ENCODE assay signal across 8 mouse cellular contexts in genomic region chr13:113615546-113615941, GRCm38 (mm10). TPM values are rescaled to one million over a fixed set of nuclear protein-coding genes. Genes with fewer than 3 reads are reported as not detected.
DNase-seq lines count a peak whose midpoint lies in the region; ATAC-seq and TF ChIP-seq lines count a peak whose summit lies in the region.

No protein-coding gene starts in this region.

- H3K9ac ChIP-seq in heart, embryonic 11.5 days (ENCODE audit: low read depth, low read length): peak overlapping the region; percentile 94
- no peak overlapping the region; the same call in 1 of the 2 replicates for H3K9ac ChIP-seq in limb, embryonic 11.5 days (ENCODE audit: low read length)

- WGBS in lung, adult 2 months: 3% methylated on average over 10 of the region's 10 CpGs
- 2% methylated on average over 10 of the region's 10 CpGs for WGBS in heart, embryonic 11.5 days (ENCODE audit: insufficient replicate concordance)
- WGBS in limb, embryonic 11.5 days: 4% methylated on average over 10 of the region's 10 CpGs

- H3K36me3 ChIP-seq in heart, embryonic 11.5 days (ENCODE audit: control insufficient read depth, insufficient read depth, low read length): no peaks in the 10 kb centered on the region
- no peaks in the 10 kb centered on the region; the same call in 1 of the 2 replicates for H3K36me3 ChIP-seq in limb, embryonic 11.5 days (ENCODE audit: control insufficient read depth, insufficient read depth, low read length)
- H3K36me3 ChIP-seq in myocyte (ENCODE audit: control insufficient read depth, insufficient read depth): peaks cover 4% of the 10 kb centered on the region

- H3K27me3 ChIP-seq in heart, embryonic 11.5 days (ENCODE audit: control insufficient read depth, insufficient read depth, low read length): no peaks in the 10 kb centered on the region
- no peaks in the 10 kb centered on the region for H3K27me3 ChIP-seq in limb, embryonic 11.5 days (ENCODE audit: control insufficient read depth, insufficient read depth, low read length)
- no peaks in the 10 kb centered on the region for H3K27me3 ChIP-seq in myocyte (ENCODE audit: control insufficient read depth, insufficient read depth, insufficient read length)

- DNase-seq in lung, adult 2 months: no peak
- no peak for DNase-seq in lung, postnatal 14 days
- DNase-seq in brain, embryonic 14.5 days (ENCODE audit: low read depth): peak; percentile 57
- DNase-seq in limb, embryonic 11.5 days (ENCODE audit: low spot score): peak; percentile 63
- no peak for DNase-seq in frontal cortex, postnatal 25 days (ENCODE audit: low spot score in 2 of 2)
- no peak for DNase-seq in urinary bladder, postnatal 25 days (ENCODE audit: low spot score)

- H3K4me3 ChIP-seq in lung, adult 2 months (replicated peaks; ENCODE audit: extremely low read depth, low read depth, low read length): peak overlapping the region; percentile 55
- H3K4me3 ChIP-seq in heart, embryonic 11.5 days (ENCODE audit: low read depth, low read length): peak overlapping the region; percentile 87
- peak overlapping the region; percentile 85 for H3K4me3 ChIP-seq in limb, embryonic 11.5 days (ENCODE audit: low read depth, low read length)
- peak overlapping the region; percentile 96 for H3K4me3 ChIP-seq in myocyte

- H3K4me2 ChIP-seq in heart, embryonic 11.5 days: peak overlapping the region; percentile 92
- peak overlapping the region; percentile 93 for H3K4me2 ChIP-seq in limb, embryonic 11.5 days (ENCODE audit: low read depth, severe bottlenecking)
- H3K4me2 ChIP-seq in myocyte (ENCODE audit: low read depth): peak overlapping the region; percentile 74

- no peaks in the 10 kb centered on the region for H3K9me3 ChIP-seq in heart, embryonic 11.5 days (replicated peaks; ENCODE audit: control insufficient read depth, low read length)
- H3K9me3 ChIP-seq in limb, embryonic 11.5 days (ENCODE audit: control insufficient read depth, low read length): no peaks in the 10 kb centered on the region

- peak overlapping the region; percentile 66 for H3K27ac ChIP-seq in heart, embryonic 11.5 days (ENCODE audit: low read depth, low read length)
- H3K27ac ChIP-seq in limb, embryonic 11.5 days (replicated peaks; ENCODE audit: low read depth, low read length): no peak overlapping the region

- TF ChIP-seq CTCF in lung, adult 2 months (IDR thresholded peaks at IDR 0.05; ENCODE audit: insufficient read depth, low read length): no peak
- TF ChIP-seq CTCF in brain, embryonic 14.5 days (IDR thresholded peaks at IDR 0.05; ENCODE audit: borderline replicate concordance, extremely low read depth, insufficient read depth, insufficient read length): no peak

- peak overlapping the region; percentile 94 for H3ac ChIP-seq in myocyte (ENCODE audit: control insufficient read depth, insufficient read length)

- peaks cover 51% of the 10 kb centered on the region for H3K4me1 ChIP-seq in lung, adult 2 months (ENCODE audit: control insufficient read depth, insufficient read depth, low read length)
- H3K4me1 ChIP-seq in heart, embryonic 11.5 days (ENCODE audit: control insufficient read depth, insufficient read depth, low read length): peaks cover 53% of the 10 kb centered on the region
- peaks cover 46% of the 10 kb centered on the region for H3K4me1 ChIP-seq in limb, embryonic 11.5 days (ENCODE audit: control insufficient read depth, insufficient read depth, low read length)

- TF ChIP-seq POLR2A in lung, adult 2 months (IDR thresholded peaks at IDR 0.05; ENCODE audit: borderline replicate concordance, extremely low read depth, low read depth, low read length): no peak
- no peak for TF ChIP-seq POLR2A in brain, embryonic 14.5 days (IDR thresholded peaks at IDR 0.05; ENCODE audit: borderline replicate concordance, extremely low read depth, insufficient read depth, insufficient read length, poor library complexity, severe bottlenecking)
- no peak for TF ChIP-seq POLR2A in myocyte (IDR thresholded peaks at IDR 0.05; ENCODE audit: insufficient read length, low read depth)

- H3K79me2 ChIP-seq in myocyte (ENCODE audit: control insufficient read depth, insufficient read depth): peaks cover 72% of the 10 kb centered on the region

- ATAC-seq in heart, embryonic 11.5 days (replicated peaks; ENCODE audit: insufficient number of reproducible peaks, low FRiP score, low TSS enrichment): no peak
- ATAC-seq in limb, embryonic 11.5 days (ENCODE audit: insufficient number of reproducible peaks, low FRiP score, low TSS enrichment, low read depth): no peak

TF ChIP-seq in myocyte, 11 proteins besides CTCF, POLR2A, EP300 and RAD21:
- no peak for TF ChIP-seq REST (IDR thresholded peaks at IDR 0.05; ENCODE audit: insufficient read depth, insufficient read length)
- TF ChIP-seq MYOD1 (IDR thresholded peaks at IDR 0.05; ENCODE audit: control insufficient read depth in 1 of 3, insufficient read length in 2 of 3, low read depth in 2 of 3): no peak
- TF ChIP-seq MYOG (IDR thresholded peaks at IDR 0.05; ENCODE audit: control insufficient read depth in 1 of 3, insufficient read depth in 1 of 3, insufficient read length in 2 of 3, low read depth in 2 of 3): no peak
- TF ChIP-seq E2F4 (IDR thresholded peaks at IDR 0.05; ENCODE audit: insufficient read depth): no peak
- no peak for TF ChIP-seq TCF12 (IDR thresholded peaks at IDR 0.05; ENCODE audit: insufficient read depth, poor library complexity, severe bottlenecking)
- TF ChIP-seq MAX (IDR thresholded peaks at IDR 0.05; ENCODE audit: low read depth): no peak
- no peak for TF ChIP-seq CEBPB (IDR thresholded peaks at IDR 0.05; ENCODE audit: insufficient read depth, poor library complexity, severe bottlenecking)
- no peak for TF ChIP-seq SRF (IDR thresholded peaks at IDR 0.05; ENCODE audit: control insufficient read depth, insufficient read length, low read depth)
- TF ChIP-seq USF1 (IDR thresholded peaks at IDR 0.05; ENCODE audit: low read depth): no peak

RNA-seq across cellular contexts. Expression of gene Snx18, which starts 2.8 kb away (rescaled TPM):
- polyA plus RNA-seq in lung, adult 2 months (2012; rRNA removed): 22.8 and 27.0 TPM in 2 replicates
- polyA plus RNA-seq in brain, embryonic 14.5 days (2012; rRNA removed): 9.5 and 14.2 TPM in 2 replicates
- 21.6 and 23.1 TPM in 2 replicates for polyA plus RNA-seq in heart, embryonic 11.5 days (2014; fragmentation: Nextera tagmentation; extraction: Ambion mirVana)
- polyA plus RNA-seq in limb, embryonic 11.5 days (2014; fragmentation: Nextera tagmentation; extraction: Ambion mirVana): 32.8 and 39.2 TPM in 2 replicates
- 19.9 TPM for polyA plus RNA-seq in myocyte (2012; fragmentation: generic; extraction: Trizol)

RNA-seq across cellular contexts. Expression of gene Hspb3, which starts 47.9 kb away (rescaled TPM):
- 0.27 and 0.92 TPM in 2 replicates for polyA plus RNA-seq in lung, adult 2 months (2012; rRNA removed)
- 0.11 and 0.44 TPM in 2 replicates for polyA plus RNA-seq in brain, embryonic 14.5 days (2012; rRNA removed)
- 71.8 and 75.2 TPM in 2 replicates for polyA plus RNA-seq in heart, embryonic 11.5 days (2014; fragmentation: Nextera tagmentation; extraction: Ambion mirVana)
- polyA plus RNA-seq in limb, embryonic 11.5 days (2014; fragmentation: Nextera tagmentation; extraction: Ambion mirVana): 0.26 and 0.27 TPM in 2 replicates
- 13.3 TPM for polyA plus RNA-seq in myocyte (2012; fragmentation: generic; extraction: Trizol)

Comparison
In these comparisons a context has a peak if more than half of its experiments do, and no peak if none do; other contexts are left out.
1. DNase-seq: peak in brain, embryonic 14.5 days (single experiment) and limb, embryonic 11.5 days (single experiment); none in lung, adult 2 months (single experiment), lung, postnatal 14 days (single experiment), frontal cortex, postnatal 25 days (0 of 2) and urinary bladder, postnatal 25 days (single experiment).
2. Peak in every context shown above with its lines, with median percentiles within 50 percentile points of each other: H3K4me3 ChIP-seq and H3K4me2 ChIP-seq.